Mouse (Mus musculus) kidney, postnatal 14 days (tissue): ENCODE results near the gene Kcnq4.
A peak's percentile ranks its signal among the peaks of the same experiment; 100 is the strongest.

ENCODE experiments used
- DNase-seq: peaks from one replicate; pipeline ENCODE4 v3.0.0; 2022; ENCODE audit warnings: mixed read lengths

Kcnq4 gene

GRCm38 (mm10) chr4:120747941-120748866, at the start of gene Kcnq4:
TSS of gene Kcnq4 (minus strand) at chr4:120748612.
- no peak for DNase-seq

- no peak for DNase-seq
These were observed 48.3 kb upstream of the Kcnq4 start for GRCm38 (mm10) chr4:120796687-120797086.

- peak; percentile 10 for DNase-seq
These were observed 47.2 kb upstream of the Kcnq4 start for GRCm38 (mm10) chr4:120795646-120796045.

GRCm38 (mm10) chr4:120792918-120793317, 44.5 kb upstream of the Kcnq4 start:
- no peak for DNase-seq

GRCm38 (mm10) chr4:120790027-120790426, 41.6 kb upstream of the Kcnq4 start:
- no peak for DNase-seq

GRCm38 (mm10) chr4:120755801-120756200, 7.4 kb upstream of the Kcnq4 start:
- no peak for DNase-seq

GRCm38 (mm10) chr4:120755299-120755698, 6.9 kb upstream of the Kcnq4 start:
- DNase-seq, result peak; percentile 78

GRCm38 (mm10) chr4:120749601-120750000, 1.2 kb upstream of the Kcnq4 start:
- no peak for DNase-seq

- peak; percentile 26 for DNase-seq
These were observed 1.1 kb downstream of the Kcnq4 start for GRCm38 (mm10) chr4:120747243-120747792.

- peak; percentile 37 for DNase-seq
These were observed 1.8 kb downstream of the Kcnq4 start for GRCm38 (mm10) chr4:120746552-120747150.

- no peak for DNase-seq
These were observed 2.5 kb downstream of the Kcnq4 start for GRCm38 (mm10) chr4:120745731-120746551.

- no peak for DNase-seq
These were observed 4.8 kb downstream of the Kcnq4 start for GRCm38 (mm10) chr4:120743636-120744035.

GRCm38 (mm10) chr4:120741303-120741702, 7.1 kb downstream of the Kcnq4 start:
- no peak for DNase-seq

- DNase-seq, result no peak
These were observed 14.3 kb downstream of the Kcnq4 start for GRCm38 (mm10) chr4:120734012-120734622.

- DNase-seq, result no peak
These were observed 15.7 kb downstream of the Kcnq4 start for GRCm38 (mm10) chr4:120732737-120733136.

GRCm38 (mm10) chr4:120731030-120731644, 17.3 kb downstream of the Kcnq4 start:
- peak; percentile 78 for DNase-seq

GRCm38 (mm10) chr4:120730574-120730973, 17.8 kb downstream of the Kcnq4 start:
- no peak for DNase-seq

GRCm38 (mm10) chr4:120730146-120730545, 18.3 kb downstream of the Kcnq4 start:
- peak; percentile 45 for DNase-seq

- no peak for DNase-seq
These were observed 19.0 kb downstream of the Kcnq4 start for GRCm38 (mm10) chr4:120729441-120729840.

- DNase-seq, result no peak
These were observed 20.6 kb downstream of the Kcnq4 start for GRCm38 (mm10) chr4:120727842-120728241.

- peak; percentile 27 for DNase-seq
These were observed 22.2 kb downstream of the Kcnq4 start for GRCm38 (mm10) chr4:120726174-120726573.

- DNase-seq, result no peak
These were observed 22.8 kb downstream of the Kcnq4 start for GRCm38 (mm10) chr4:120725516-120726090.
